Mouse (Mus musculus) adrenal gland, postnatal 4 days (tissue): Measurements from ENCODE around the gene Rpl32. TPM values are rescaled to one million over a fixed set of nuclear protein-coding genes. Genes with fewer than 3 reads are reported as not detected.
A peak's percentile ranks its signal among the peaks of the same experiment; 100 is the strongest.

ENCODE experiments used
- DNase-seq, 2 experiments: peaks; one replicate each; pipeline ENCODE4 v3.0.0; 2021 to 2022; ENCODE audit warnings: low spot score in 2 of 2, mixed read lengths in 2 of 2
- microRNA-seq: library from miRNA; unstranded; fragments of <30 nt; microRNA quantifications from one replicate; pipeline ENCODE4 v1.2.0, GENCODE M21; 2021
- total RNA-seq, 2 experiments: library from RNA; stranded (reverse); gene quantifications; 2 replicates each; pipeline ENCODE4 v1.2.3; 2021

Rpl32 gene
- total RNA-seq, 2 experiments from 2014 or later = 1,843 to 1,894 TPM

DNA sequence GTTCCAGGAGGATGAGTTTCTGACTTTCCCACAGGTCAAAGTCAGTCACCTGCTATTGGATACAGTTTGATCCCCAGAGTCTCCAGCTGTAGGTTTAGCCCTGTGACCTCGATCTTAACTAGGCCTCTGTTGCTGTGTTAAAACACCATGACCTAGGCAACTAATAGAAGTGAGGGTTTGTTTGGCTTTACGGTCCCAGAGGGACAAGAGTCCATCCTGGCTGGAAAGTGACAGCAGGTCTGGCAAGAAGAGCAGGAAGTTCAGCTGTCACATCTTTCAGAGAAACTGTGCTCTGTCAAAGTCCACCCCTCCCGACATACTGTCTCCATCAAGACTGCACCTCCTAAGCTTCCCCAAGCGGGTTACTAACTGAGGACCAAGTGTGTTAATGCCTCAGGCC, 37.7 kb downstream of the Rpl32 start:
- DNase-seq = no peak

DNA sequence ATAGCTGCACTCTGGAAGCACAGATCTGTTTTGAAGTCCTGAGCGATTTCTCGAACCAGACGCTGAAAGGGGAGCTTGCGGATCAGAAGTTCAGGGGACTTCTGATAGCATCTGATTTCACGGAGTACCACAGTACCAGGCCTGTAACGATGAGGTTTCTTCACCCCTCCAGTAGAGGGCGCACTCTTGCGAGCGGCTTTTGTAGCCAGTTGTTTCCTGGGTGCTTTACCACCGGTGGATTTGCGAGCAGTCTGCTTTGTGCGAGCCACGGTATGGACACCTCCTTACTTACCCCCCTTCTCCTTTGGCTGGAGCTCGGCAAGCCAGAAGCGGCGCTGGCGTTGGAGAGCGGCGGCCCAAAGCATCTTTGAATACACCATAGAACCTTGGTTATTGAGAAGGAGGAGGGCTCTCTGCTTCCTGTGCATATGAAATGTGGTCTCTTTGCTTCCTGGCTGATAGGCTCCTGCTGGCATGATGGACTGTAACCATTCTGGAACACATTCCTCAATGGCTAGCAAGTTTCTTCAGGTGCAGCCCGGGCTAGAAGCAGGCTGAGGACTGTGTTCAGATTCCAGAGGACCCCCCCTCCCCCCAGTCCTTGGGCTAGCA, 38.4 kb downstream of the Rpl32 start:
- no peak for DNase-seq

DNA sequence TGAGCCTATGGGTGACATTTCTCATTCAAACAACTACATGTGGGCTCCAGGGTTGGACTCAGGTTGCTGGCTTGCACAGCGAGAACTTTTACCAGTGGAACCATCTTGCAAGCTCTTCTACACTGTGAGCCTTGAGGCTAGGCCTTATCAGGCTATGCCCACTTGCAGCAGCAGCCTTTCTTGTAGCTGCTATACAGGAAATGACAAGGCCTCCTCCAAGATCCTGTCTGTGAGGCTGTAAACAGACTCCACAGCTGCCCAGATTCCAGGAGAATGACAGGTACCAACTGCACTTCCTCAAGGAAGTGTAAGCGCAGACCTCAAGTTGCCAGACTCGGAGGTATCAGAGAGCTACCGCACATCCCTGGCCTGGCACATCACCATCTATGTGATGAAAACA, 40.3 kb downstream of the Rpl32 start:
- no peak for DNase-seq

DNA sequence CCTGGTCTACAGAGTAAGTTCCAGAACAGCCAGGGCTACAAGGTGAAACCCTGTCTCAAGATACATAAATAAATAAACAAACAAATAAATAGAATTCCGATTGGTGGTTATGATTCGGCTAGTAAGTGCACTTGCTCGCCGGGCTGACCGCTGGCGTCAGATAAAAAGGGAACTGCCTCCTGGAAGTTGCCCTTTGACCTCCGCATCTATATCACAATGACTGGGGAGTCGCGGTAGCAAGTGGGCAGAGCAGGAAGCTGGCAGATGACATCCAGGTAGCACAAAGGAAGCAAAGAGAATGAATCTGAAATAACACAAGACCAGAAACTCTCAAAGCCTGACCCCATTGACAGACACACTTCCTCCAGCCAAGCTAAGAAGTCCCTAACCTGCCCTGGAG, 41.2 kb downstream of the Rpl32 start:
- no peak for DNase-seq

DNA sequence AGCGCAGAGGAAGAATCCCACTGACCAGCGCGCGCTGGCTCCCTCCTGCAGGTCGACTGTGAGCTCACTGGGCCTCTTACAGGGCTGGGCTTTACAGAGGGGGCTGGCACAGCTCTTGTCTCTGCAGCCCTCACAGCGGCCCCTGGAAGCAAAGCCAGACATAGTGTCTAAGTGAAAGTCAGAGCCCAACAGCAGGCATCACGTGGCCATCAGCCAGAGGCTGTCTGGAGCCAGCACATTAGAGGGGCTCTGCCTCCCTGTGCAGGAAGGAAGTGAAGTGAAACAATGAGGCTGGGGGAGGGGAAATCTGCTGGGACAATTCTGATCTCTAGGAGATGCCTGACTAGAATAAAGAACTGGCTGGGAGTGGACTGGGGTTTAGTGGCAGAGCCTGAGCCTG, 44.4 kb downstream of the Rpl32 start:
- peak in 1 of 2 experiments; percentile 32 for DNase-seq

DNA sequence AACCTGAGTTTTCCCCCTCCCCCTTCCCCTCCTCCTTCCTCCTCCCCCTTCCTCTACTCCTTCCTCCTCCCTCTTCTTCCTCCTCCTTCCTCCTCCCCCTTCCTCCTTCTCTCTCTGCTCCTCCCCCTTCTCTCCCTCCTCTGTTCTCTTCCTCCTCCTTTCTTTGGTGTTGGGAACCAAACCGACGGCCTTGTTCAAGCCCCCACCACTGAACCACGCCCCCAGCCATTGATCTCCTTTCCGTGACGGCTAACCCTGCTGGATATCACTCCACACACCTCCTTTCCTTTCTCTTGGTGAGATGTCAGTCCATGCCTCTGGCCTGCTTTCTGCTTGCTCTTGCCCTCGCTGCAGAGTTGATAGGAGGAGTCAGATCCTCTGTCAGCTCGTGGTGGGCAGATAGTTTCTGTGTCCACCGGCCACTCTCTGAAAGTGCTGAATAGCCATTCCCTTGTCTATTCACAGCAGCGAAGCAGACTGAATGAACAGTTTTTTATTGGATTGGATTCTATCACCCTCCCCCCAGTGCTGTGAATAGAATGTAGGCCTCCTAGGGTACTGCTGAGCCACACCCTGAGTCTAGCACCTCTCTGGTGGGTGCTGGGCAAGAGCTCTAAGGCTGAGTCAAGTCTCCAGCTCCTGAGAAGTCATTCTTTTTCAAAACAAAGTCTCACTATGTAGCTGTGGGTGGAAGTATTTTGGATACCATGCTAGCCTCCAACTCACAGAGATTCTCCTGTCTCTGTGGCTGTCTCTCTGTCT, 46.4 kb downstream of the Rpl32 start, which contains the start of gene Tmem40:
Gene Tmem40 (minus strand): TSS at position 416 of the 762 bp plus-strand sequence.
- DNase-seq = no peak

DNA sequence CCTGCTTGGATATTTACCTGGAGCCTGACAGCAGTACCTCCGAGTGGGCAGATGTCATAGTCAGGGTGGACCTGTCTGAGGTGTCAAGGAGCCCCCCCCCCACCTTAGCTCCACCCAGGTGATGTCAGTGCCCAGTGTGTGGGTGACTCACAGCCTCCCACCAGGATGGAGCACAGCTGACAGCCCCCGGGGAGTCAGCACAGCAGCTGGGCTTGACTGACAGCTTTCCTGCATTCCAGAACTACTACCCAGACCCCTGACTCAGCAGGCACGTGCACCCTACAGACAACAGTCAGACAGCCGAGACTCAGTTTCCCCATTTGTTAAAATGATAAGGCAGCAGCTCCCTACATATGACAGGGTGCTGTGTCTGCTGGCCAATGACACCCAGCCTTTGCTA, 47.6 kb downstream of the Rpl32 start:
- DNase-seq = no peak

DNA sequence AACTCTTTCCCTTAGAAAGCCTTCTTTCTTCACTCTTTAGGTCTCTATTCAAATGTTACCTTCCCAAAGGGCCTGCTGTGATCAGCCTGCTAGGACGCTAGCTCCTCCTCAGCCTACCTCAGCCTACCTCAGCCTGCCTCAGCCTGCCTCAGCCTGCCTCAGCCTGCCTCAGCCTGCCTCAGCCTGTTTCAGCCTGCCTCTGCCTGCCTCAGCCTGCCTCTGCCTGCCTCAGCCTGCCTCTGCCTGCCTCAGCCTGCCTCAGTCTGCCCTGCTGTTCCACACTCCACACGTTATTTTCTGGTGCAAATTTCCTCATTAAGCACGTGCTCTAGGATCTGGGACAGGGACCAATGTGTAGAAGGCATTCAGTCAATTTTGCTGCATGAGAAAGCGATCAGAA, 48.4 kb downstream of the Rpl32 start:
- no peak for DNase-seq

DNA sequence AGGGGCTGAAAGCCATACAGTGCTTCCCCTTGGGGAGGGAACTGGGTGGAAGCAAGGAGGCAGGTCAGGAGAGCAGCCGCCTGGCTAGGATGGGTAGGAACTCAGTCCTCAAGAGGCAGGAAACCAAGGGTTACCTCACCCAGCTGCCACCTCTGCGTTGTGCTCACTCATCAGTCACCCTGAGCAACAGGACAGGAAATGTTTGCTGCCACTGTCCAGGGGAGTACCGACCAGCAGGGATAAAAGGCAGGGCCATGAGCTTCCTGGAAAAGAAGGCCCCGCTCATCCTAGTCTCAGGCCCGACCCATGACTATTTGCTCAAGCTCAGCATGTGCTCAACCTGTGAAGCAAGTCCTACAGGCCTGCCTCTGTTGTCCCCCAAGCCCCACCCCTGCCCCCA, 49.1 kb downstream of the Rpl32 start:
- no peak for DNase-seq

DNA sequence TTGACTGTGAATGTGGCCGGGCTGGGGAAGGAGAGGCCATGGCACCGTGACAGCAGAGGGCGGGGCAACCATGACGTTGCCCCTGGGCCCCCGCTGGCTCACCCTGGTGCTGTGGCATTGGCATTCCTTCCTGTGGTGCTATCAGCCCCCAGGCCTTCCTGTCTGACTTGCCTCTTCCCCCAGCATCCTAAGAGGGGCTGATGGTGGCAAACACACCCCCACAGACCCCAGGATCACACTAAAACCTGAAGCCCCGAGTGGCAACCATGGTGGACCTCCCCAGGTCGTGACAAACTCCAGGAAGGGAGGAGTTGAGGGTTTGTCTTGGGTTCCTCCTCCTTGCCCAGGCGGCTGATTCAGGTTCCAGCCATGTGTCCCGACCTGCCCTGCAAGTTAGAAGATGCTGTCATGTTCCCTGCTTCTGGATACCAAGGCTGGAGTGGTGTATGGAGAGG, 49.5 kb downstream of the Rpl32 start:
- DNase-seq = no peak

DNA sequence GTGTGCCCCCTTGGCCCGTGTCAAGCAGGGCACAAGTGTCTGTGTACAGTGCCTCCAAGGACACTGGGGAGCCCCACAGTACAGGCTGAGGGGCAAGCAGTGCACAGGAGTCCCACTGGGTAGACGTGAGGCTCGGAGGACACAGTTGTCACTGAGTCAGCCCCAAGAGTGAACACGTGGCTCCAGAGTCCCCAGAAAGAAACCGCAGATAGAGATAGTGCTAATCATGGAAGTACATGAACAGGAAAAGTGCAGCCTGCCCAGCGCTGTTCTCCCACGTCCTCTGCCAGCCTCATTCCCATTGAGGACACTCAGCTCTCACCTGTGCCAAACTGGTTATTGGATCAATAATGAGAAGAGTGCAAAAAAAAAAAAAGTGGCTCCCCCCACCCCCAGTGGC, 53.0 kb downstream of the Rpl32 start:
- DNase-seq = no peak

Small RNAs within 50 kb of the gene (microRNA-seq; reads per million reads assigned to microRNA genes)
- not detected for gene Mir7660

Other genes starting within 250 kb of the Rpl32 start
- gene Mkrn2os, start 216.2 kb downstream of the Rpl32 start, total RNA-seq = 1 to 10 TPM in 1 of 2 experiments, under 1 TPM in 1; 0.45 to 1.2 TPM
- gene Mkrn2, start 206.8 kb downstream of the Rpl32 start, total RNA-seq = 10 to 100 TPM; 42.2 to 46.1 TPM
- gene Raf1, start 132.1 kb downstream of the Rpl32 start, total RNA-seq = 100 to 1,000 TPM; 125 to 131 TPM
- 1 to 10 TPM; 1.2 to 1.5 TPM for gene Tmem40, start 46.3 kb downstream of the Rpl32 start, total RNA-seq
- gene Cand2, start 34.2 kb downstream of the Rpl32 start, total RNA-seq = 10 to 100 TPM; 23.4 to 24.2 TPM
- gene Efcab12, start 29.7 kb upstream of the Rpl32 start, total RNA-seq = 1 to 10 TPM in 1 of 2 experiments, under 1 TPM in 1; 0.96 to 1.9 TPM
- gene Mbd4, start 44.6 kb upstream of the Rpl32 start, total RNA-seq = 1 to 10 TPM; 7.5 to 8.1 TPM
- 10 to 100 TPM; 23.5 to 25.6 TPM for gene Ift122, start 44.7 kb upstream of the Rpl32 start, total RNA-seq
- 1 to 10 TPM in 1 of 2 experiments, under 1 TPM in 1; 0.70 to 1.1 TPM for gene Rho, start 123.0 kb upstream of the Rpl32 start, total RNA-seq
- gene H1foo, start 136.2 kb upstream of the Rpl32 start, total RNA-seq = not detected
- gene Plxnd1, start 186.3 kb upstream of the Rpl32 start, total RNA-seq = 100 to 1,000 TPM; 237 to 271 TPM